Mouse (Mus musculus): ENCODE measurements at regions not wholly inside any gene's neighbourhood (a gene's known extent, or its start where the extent isn't known, plus 50 kb on each side); places are given as distances from the start of the nearest gene placed in this dataset.

DNA sequence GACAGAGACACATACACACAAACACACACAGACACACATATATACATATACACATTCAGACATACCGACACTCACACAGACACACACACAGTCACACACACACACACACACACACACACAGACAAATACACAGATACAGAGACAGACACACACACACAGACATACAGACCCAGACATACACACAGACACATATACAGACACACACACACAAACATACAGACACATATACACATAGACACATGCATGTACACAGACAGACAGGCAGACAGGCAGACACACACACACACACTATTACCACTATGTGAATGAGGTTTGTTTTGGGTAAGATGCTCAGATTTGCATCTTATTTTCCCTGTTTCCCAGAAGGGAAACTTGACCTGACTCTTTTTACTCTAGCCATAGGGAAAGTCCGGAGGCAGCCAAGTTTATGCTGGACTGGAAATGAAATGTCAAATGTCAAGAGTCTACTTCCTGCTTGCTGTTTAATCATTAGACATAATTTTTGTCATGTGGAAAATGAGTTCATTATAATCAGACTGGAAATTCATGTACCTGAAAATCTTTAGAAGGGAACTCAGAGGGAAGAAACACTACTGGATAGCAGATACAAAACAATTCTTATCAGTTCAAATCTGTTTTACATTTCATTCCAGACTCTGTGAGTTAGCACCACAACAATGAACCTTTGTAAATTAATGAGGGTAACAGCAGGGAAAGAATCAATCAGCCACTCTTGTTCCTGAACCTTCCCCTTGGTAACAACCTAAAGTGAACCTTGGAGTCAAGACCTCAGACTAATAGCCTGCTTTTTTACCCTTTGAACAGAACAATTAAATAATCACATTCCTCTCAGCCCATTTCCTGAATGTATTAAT, 651.1 kb downstream of the Gsdmc2 start:
- no peaks in the 10 kb centered on the region for H3K9me3 ChIP-seq (replicated peaks; ENCODE audit: insufficient read depth, low read length)
- no peak overlapping the region for H3K4me3 ChIP-seq (ENCODE audit: control insufficient read depth in 1 of 2, insufficient read depth in 1 of 2, low read depth in 2 of 2, low read length in 2 of 2)
- no peak overlapping the region for H3K27ac ChIP-seq (ENCODE audit: control insufficient read depth, low read depth, low read length)
- H3K36me3 ChIP-seq (ENCODE audit: control insufficient read depth in 1 of 2, insufficient read depth in 2 of 2, low read length in 2 of 2): no peaks in the 10 kb centered on the region
- H3K9ac ChIP-seq (ENCODE audit: control insufficient read depth, low read depth, low read length, poor library complexity, severe bottlenecking): no peak overlapping the region
- no peaks in the 10 kb centered on the region for H3K79me2 ChIP-seq (ENCODE audit: control insufficient read depth, insufficient read depth, low read length, poor library complexity)
- no peak for DNase-seq (ENCODE audit: low read depth, low spot score)
- no peak for TF ChIP-seq HCFC1 (IDR thresholded peaks at IDR 0.05; ENCODE audit: low read depth, low read length)
- no peak for TF ChIP-seq TBP (IDR thresholded peaks at IDR 0.05; ENCODE audit: low read depth, low read length)
- H3K27me3 ChIP-seq (ENCODE audit: control insufficient read depth in 1 of 2, insufficient read depth in 2 of 2, low read length in 2 of 2): no peaks in the 10 kb centered on the region
- H3K4me1 ChIP-seq (ENCODE audit: control insufficient read depth in 1 of 2, insufficient read depth in 2 of 2, low read length in 2 of 2): no peaks in the 10 kb centered on the region

DNA sequence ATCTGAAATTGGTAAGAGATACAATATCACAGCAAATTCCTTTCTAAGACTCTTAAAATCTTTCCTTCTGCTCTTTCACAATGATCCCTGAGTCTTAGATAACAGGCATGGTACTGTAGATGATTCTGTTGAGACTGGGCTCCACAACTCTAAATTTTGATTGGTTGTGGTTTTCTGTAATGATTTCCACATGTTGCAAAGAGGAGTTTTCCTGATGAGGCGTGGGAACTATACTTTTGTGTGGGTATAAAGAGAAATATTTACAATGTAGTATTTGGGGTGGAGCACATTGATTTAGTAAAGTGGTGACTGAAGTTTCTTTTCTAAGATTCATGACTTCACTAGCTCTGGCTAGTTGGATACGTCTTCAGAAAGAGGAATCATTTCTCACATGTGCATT, 653.2 kb downstream of the Gsdmc2 start:
- H3K4me1 ChIP-seq (ENCODE audit: control insufficient read depth in 1 of 2, insufficient read depth in 2 of 2, low read length in 2 of 2): no peaks in the 10 kb centered on the region
- H3K9me3 ChIP-seq (replicated peaks; ENCODE audit: insufficient read depth, low read length): no peaks in the 10 kb centered on the region
- no peak overlapping the region for H3K4me3 ChIP-seq (ENCODE audit: control insufficient read depth in 1 of 2, insufficient read depth in 1 of 2, low read depth in 2 of 2, low read length in 2 of 2)
- no peaks in the 10 kb centered on the region for H3K27me3 ChIP-seq (ENCODE audit: control insufficient read depth in 1 of 2, insufficient read depth in 2 of 2, low read length in 2 of 2)
- H3K79me2 ChIP-seq (ENCODE audit: control insufficient read depth, insufficient read depth, low read length, poor library complexity): no peaks in the 10 kb centered on the region
- no peak overlapping the region for H3K9ac ChIP-seq (ENCODE audit: control insufficient read depth, low read depth, low read length, poor library complexity, severe bottlenecking)
- TF ChIP-seq CHD1 (IDR thresholded peaks at IDR 0.05; ENCODE audit: low read depth, low read length) (no peak), SIN3A (IDR thresholded peaks at IDR 0.05; ENCODE audit: low read length) (no peak), MAX (IDR thresholded peaks at IDR 0.05; ENCODE audit: low read length) (no peak), MYC (IDR thresholded peaks at IDR 0.05; ENCODE audit: low read depth, low read length) (no peak), BHLHE40 (IDR thresholded peaks at IDR 0.05; ENCODE audit: borderline replicate concordance, low read depth, low read length) (no peak), TBP (IDR thresholded peaks at IDR 0.05; ENCODE audit: low read depth, low read length) (no peak), ZKSCAN1 (IDR thresholded peaks at IDR 0.05; ENCODE audit: low read depth, low read length) (no peak), ELF1 (IDR thresholded peaks at IDR 0.05; ENCODE audit: low read depth, low read length) (no peak), NELFE (IDR thresholded peaks at IDR 0.05; ENCODE audit: low read depth, low read length) (no peak), HCFC1 (IDR thresholded peaks at IDR 0.05; ENCODE audit: low read depth, low read length) (no peak), ZMIZ1 (IDR thresholded peaks at IDR 0.05; ENCODE audit: low read depth, low read length) (no peak), UBTF (IDR thresholded peaks at IDR 0.05; ENCODE audit: borderline replicate concordance, insufficient read depth, low read depth, low read length) (no peak), USF2 (IDR thresholded peaks at IDR 0.05; ENCODE audit: borderline replicate concordance in 1 of 2, insufficient read depth in 1 of 2, low read depth in 1 of 2, low read length in 2 of 2) (no peak)
- no peaks in the 10 kb centered on the region for H3K36me3 ChIP-seq (ENCODE audit: control insufficient read depth in 1 of 2, insufficient read depth in 2 of 2, low read length in 2 of 2)
- DNase-seq (ENCODE audit: low read depth, low spot score): no peak
- H3K27ac ChIP-seq (ENCODE audit: control insufficient read depth, low read depth, low read length): no peak overlapping the region
